Mouse (Mus musculus): ENCODE data around the gene Gpr15. TPM values are rescaled to one million over a fixed set of nuclear protein-coding genes. Genes with fewer than 3 reads are reported as not detected.

The Gpr15 gene
- total and polyA plus RNA-seq, 2 experiments from 2014 or later = 0.10 TPM; not detected in 1

- no peak overlapping the region for H3K4me3 ChIP-seq (ENCODE audit: low read depth, low read length)
- no peak overlapping the region for H3K27ac ChIP-seq (ENCODE audit: low read depth)
- H3K4me2 ChIP-seq (ENCODE audit: low read depth, low read length) = no peak overlapping the region
- peaks cover 54% of the 10 kb centered on the region for H3K36me3 ChIP-seq (replicated peaks; ENCODE audit: control insufficient read depth, insufficient read depth, low read length)
- no peak overlapping the region for H3K9ac ChIP-seq (replicated peaks; ENCODE audit: low read depth, low read length)
- ATAC-seq (ENCODE audit: insufficient read depth, low read depth) (no peak), DNase-seq (ENCODE audit: low spot score) (no peak)
- TF ChIP-seq EP300 (IDR thresholded peaks at IDR 0.05; ENCODE audit: low read depth) (no peak), CTCF (IDR thresholded peaks at IDR 0.05; ENCODE audit: low read depth) (no peak)
- H3K4me1 ChIP-seq (ENCODE audit: control insufficient read depth, insufficient read depth) = peaks cover 6% of the 10 kb centered on the region; the same call in 1 of the 2 replicates
- H3K27me3 ChIP-seq (ENCODE audit: control insufficient read depth, insufficient read depth, low read length) = no peaks in the 10 kb centered on the region
- WGBS = 75% methylated on average over 7 of the region's 7 CpGs
- H3K9me3 ChIP-seq (replicated peaks; ENCODE audit: control insufficient read depth, low read length) = no peaks in the 10 kb centered on the region
Observed at GRCm38 (mm10) chr16:58676156-58676555, 42.7 kb downstream of the Gpr15 start.

DNA sequence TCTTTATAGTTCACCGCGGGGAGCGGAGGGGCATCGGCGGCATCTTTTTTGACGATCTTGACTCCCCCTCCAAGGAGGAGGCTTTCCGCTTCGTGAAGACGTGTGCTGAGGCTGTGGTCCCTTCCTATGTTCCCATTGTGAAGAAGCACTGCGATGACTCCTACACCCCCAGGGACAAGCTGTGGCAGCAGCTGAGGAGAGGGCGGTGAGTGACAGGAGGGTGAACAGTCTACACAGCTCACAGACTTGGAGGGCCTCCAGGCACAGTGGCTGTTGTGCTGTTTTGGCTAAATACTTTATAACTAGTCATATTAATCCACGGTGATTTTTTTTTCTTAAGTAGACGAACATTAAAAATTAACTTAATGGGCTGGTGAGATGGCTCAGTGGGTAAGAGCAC, 43.6 kb downstream of the Gpr15 start:
- no peak overlapping the region for H3K27ac ChIP-seq (ENCODE audit: low read depth)
- H3K4me2 ChIP-seq (ENCODE audit: low read depth, low read length) = no peak overlapping the region
- no peak for ATAC-seq (ENCODE audit: insufficient read depth, low read depth)

GRCm38 (mm10) chr16:58673811-58674410, 45.0 kb downstream of the Gpr15 start:
- Histone ChIP-seq H3K27me3 (ENCODE audit: control insufficient read depth, insufficient read depth, low read length) (no peaks in the 10 kb centered on the region), H3K4me3 (ENCODE audit: low read depth, low read length) (no peak overlapping the region), H3K36me3 (replicated peaks; ENCODE audit: control insufficient read depth, insufficient read depth, low read length) (peaks cover 46% of the 10 kb centered on the region), H3K4me1 (ENCODE audit: control insufficient read depth, insufficient read depth) (peaks cover 13% of the 10 kb centered on the region), H3K9me3 (replicated peaks; ENCODE audit: control insufficient read depth, low read length) (no peaks in the 10 kb centered on the region), H3K4me2 (ENCODE audit: low read depth, low read length) (no peak overlapping the region), H3K9ac (replicated peaks; ENCODE audit: low read depth, low read length) (no peak overlapping the region), H3K27ac (ENCODE audit: low read depth) (no peak overlapping the region)
- no peak for TF ChIP-seq EP300 (IDR thresholded peaks at IDR 0.05; ENCODE audit: low read depth)
- no peak for TF ChIP-seq CTCF (IDR thresholded peaks at IDR 0.05; ENCODE audit: low read depth)
- WGBS = 89% methylated on average over 15 of the region's 15 CpGs
- no peak for DNase-seq (ENCODE audit: low spot score)
- ATAC-seq (ENCODE audit: insufficient read depth, low read depth) = no peak

More for the DNA sequence above, 43.6 kb downstream of the Gpr15 start:
- H3K9ac ChIP-seq (replicated peaks; ENCODE audit: low read depth, low read length) = no peak overlapping the region
- peaks cover 46% of the 10 kb centered on the region for H3K36me3 ChIP-seq (replicated peaks; ENCODE audit: control insufficient read depth, insufficient read depth, low read length)
- H3K4me3 ChIP-seq (ENCODE audit: low read depth, low read length) = no peak overlapping the region
- H3K27me3 ChIP-seq (ENCODE audit: control insufficient read depth, insufficient read depth, low read length) = no peaks in the 10 kb centered on the region
- no peaks in the 10 kb centered on the region for H3K9me3 ChIP-seq (replicated peaks; ENCODE audit: control insufficient read depth, low read length)
- no peak for TF ChIP-seq CTCF (IDR thresholded peaks at IDR 0.05; ENCODE audit: low read depth)
- DNase-seq (ENCODE audit: low spot score) = no peak
- H3K4me1 ChIP-seq (ENCODE audit: control insufficient read depth, insufficient read depth) = peaks cover 6% of the 10 kb centered on the region; the same call in 1 of the 2 replicates
- WGBS = 93% methylated on average over 13 of the region's 13 CpGs

DNA sequence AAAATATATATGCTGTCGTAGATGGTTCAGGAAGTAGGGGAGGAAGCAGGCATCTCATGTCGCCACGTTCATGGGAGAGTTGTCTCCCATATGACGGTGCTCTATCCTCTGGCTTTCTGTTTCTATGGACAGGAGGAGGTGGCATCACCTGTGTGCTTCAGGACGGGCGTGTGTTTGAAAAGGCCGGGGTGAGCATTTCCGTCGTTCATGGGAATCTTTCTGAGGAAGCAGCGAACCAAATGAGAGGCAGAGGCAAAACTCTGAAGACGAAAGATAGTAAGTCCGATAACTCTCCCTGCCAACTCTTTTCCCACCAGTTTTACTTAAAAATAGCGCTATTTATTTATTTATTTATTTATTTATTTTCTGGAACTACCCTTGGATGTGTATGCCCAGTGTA, 46.5 kb downstream of the Gpr15 start:
- TF ChIP-seq EP300 (IDR thresholded peaks at IDR 0.05; ENCODE audit: low read depth) (no peak), CTCF (IDR thresholded peaks at IDR 0.05; ENCODE audit: low read depth) (no peak)
- no peak overlapping the region for H3K9ac ChIP-seq (replicated peaks; ENCODE audit: low read depth, low read length)
- no peak for ATAC-seq (ENCODE audit: insufficient read depth, low read depth)
- peaks cover 13% of the 10 kb centered on the region for H3K4me1 ChIP-seq (ENCODE audit: control insufficient read depth, insufficient read depth)
- no peaks in the 10 kb centered on the region for H3K27me3 ChIP-seq (ENCODE audit: control insufficient read depth, insufficient read depth, low read length)
- H3K27ac ChIP-seq (ENCODE audit: low read depth) = no peak overlapping the region
- no peaks in the 10 kb centered on the region for H3K9me3 ChIP-seq (replicated peaks; ENCODE audit: control insufficient read depth, low read length)
- WGBS = 85% methylated on average over 13 of the region's 13 CpGs
- H3K4me2 ChIP-seq (ENCODE audit: low read depth, low read length) = no peak overlapping the region
- H3K36me3 ChIP-seq (replicated peaks; ENCODE audit: control insufficient read depth, insufficient read depth, low read length) = peaks cover 39% of the 10 kb centered on the region
- DNase-seq (ENCODE audit: low spot score) = no peak
- H3K4me3 ChIP-seq (ENCODE audit: low read depth, low read length) = no peak overlapping the region

- Histone ChIP-seq H3K4me3 (ENCODE audit: low read depth, low read length) (peak overlapping the region; percentile 86), H3K9ac (replicated peaks; ENCODE audit: low read depth, low read length) (peak overlapping the region; percentile 65; the same call in 1 of the 2 replicates), H3K4me1 (ENCODE audit: control insufficient read depth, insufficient read depth) (peaks cover 13% of the 10 kb centered on the region), H3K9me3 (replicated peaks; ENCODE audit: control insufficient read depth, low read length) (no peaks in the 10 kb centered on the region), H3K36me3 (replicated peaks; ENCODE audit: control insufficient read depth, insufficient read depth, low read length) (peaks cover 30% of the 10 kb centered on the region), H3K27me3 (ENCODE audit: control insufficient read depth, insufficient read depth, low read length) (no peaks in the 10 kb centered on the region), H3K4me2 (ENCODE audit: low read depth, low read length) (peak overlapping the region; percentile 93), H3K27ac (ENCODE audit: low read depth) (no peak overlapping the region)
- 69% methylated on average over 8 of the region's 8 CpGs for WGBS
- ATAC-seq (ENCODE audit: insufficient read depth, low read depth) = no peak
- DNase-seq (ENCODE audit: low spot score) = no peak
- no peak for TF ChIP-seq EP300 (IDR thresholded peaks at IDR 0.05; ENCODE audit: low read depth)
- TF ChIP-seq CTCF (IDR thresholded peaks at IDR 0.05; ENCODE audit: low read depth) = no peak
Observed at GRCm38 (mm10) chr16:58671212-58671985, 47.5 kb downstream of the Gpr15 start.

All from heart, postnatal 0 days (tissue).